Mouse (Mus musculus): Measurements from ENCODE around the gene Pet117.

- TF ChIP-seq CTCF (IDR thresholded peaks at IDR 0.05; ENCODE audit: control insufficient read depth, insufficient read depth, insufficient read length) (no peak), FOSL1 (IDR thresholded peaks at IDR 0.05; ENCODE audit: insufficient read depth, low read length, poor library complexity, severe bottlenecking) (no peak), CEBPB (IDR thresholded peaks at IDR 0.05; ENCODE audit: low read depth) (no peak)
Observed at GRCm38 (mm10) chr2:144373063-144373462, 4.3 kb downstream of the Pet117 start.

All from C2C12 (cell line).